Mouse (Mus musculus) erythroblast, adult 5-6 weeks (primary cell): ENCODE results near the gene Fyn. TPM values are rescaled to one million over a fixed set of nuclear protein-coding genes. Genes with fewer than 3 reads are reported as not detected.

ENCODE experiments used
- ATAC-seq: replicated peaks from 2 replicates; pipeline ENCODE4 v1.8.0; 2016; ENCODE audit warnings: moderate number of reproducible peaks, mild to moderate bottlenecking, moderate TSS enrichment, inconsistent platforms; ENCODE audit not compliant: poor library complexity, low FRiP score, severe bottlenecking
- total RNA-seq, 2 experiments: library from RNA; stranded (forward) in 1 of 2; stranded (reverse) in 1 of 2; fragments of 150-400 nt in 1 of 2; fragments of 200-764, 138-1000 nt in 1 of 2; gene quantifications; 2 replicates each; pipeline versions ENCODE4 v1.2.3 to v1.2.4; 2015 to 2017; ENCODE audit warnings: low replicate concordance in 2 of 2

The Fyn gene
- total RNA-seq, 2 experiments from 2014 or later = 3.7 to 5.7 TPM

DNA sequence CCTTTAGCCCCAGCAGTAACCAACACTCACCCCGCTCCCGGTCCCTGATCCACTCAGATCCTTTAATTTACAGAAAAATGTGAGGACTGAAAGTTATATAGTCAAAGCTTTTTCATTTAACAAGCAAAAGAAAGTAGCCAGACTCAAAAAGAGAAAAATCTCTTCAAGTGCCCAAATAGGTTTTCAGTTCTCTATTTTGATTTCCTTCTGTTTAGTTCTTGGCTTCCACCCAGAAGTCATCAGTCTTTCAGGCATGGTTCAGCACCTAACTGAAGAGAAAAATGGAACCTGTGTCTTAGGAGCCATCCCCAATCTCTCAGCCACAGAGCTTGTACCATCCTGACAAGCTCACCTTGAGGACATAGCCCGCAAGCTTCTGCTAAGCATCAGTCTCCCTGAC lies 124.4 kb downstream of the Fyn start:
- ATAC-seq = no peak

DNA sequence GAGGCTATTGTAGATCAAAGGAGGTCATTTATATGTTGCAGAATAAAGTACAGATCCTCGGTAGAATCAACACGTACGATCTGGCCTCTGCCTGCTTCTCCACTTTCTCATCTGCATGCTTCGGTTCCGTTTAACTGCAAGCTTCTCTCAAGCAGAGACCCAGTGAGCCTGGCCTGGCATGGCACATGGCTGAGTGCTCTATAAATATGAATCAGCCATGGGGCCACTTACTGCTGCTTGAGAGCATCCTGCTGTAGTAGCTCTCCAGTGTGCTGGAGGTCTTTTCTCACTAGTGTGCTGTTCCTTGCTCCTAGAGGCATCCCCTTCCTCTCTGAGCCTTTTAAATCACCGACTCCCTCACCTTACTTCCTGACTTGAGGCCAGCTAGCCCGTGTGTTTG lies 130.0 kb downstream of the Fyn start:
- no peak for ATAC-seq

DNA sequence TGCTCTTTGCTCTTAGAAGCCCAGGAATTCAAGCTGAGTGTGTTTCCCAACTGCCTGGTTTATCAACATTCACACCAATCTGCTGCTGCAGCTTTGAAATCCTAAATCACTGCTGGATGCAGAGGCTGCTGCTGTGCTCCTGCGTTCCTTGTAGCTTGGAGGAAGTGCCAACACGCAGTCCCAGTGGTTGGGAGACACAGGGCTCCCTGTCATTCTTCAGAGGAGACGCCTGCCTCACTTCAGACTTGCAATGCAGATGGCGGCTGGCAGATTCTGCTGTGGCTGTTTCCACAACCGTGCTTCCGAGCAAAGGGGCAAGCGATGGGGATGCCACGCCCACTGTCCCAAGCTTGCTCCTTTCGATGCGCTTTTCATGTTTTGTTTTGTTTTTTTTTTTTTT lies 132.9 kb downstream of the Fyn start:
- ATAC-seq = no peak

DNA sequence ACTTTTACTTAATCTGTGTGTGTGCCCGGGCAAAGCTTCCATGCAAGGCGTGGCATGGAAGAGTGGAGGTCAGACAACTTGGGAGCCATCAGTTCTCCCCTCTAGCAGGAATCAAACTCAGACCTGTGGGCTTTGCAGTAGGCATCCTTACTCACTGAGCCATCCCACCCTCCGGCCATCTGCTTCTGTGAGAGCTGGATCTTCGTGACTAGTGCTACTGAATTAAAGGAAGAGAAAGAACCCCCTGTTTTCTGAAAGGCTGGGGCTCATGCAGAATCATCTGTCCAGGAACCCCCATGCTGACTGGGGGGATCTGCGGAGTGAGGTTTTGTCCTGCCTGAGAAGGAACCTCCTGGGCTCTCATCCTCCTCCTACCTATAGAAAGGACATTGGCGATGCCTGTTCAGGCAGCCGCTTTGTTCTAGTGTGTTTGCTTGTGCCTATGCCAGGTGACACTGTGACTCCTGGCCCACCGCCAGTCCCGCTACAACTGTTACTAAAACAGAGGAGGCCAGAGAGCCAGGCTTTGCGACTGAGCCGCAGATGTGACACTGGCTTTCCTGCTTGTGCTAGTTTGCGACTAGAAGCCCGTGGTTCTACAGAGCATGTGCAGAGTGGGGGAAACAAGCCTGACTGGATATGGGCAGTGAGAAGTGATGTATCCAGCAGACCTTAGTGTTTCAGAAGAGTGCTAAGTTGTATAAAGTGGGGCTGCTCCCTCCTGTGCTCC lies 133.5 kb downstream of the Fyn start:
- no peak for ATAC-seq

DNA sequence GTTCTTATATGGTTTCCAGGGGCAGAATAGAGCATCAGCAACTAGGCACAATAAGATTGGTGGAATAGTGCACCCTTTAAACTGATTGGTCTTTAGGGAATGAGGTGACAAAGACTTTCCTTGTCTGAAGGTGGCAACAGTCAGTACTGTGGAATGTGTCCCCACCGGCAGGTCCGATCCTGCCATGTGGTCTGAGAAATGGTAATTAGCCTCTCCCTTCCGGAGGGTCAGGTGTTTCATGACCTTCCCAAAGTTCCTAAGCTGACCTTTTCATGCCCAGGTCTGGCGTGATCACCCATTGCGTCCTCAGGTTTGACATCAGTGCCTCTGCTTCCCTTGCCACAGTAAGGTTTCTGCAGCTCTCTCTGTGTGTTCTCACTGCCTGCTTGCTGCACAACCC lies 134.7 kb downstream of the Fyn start:
- ATAC-seq = no peak

DNA sequence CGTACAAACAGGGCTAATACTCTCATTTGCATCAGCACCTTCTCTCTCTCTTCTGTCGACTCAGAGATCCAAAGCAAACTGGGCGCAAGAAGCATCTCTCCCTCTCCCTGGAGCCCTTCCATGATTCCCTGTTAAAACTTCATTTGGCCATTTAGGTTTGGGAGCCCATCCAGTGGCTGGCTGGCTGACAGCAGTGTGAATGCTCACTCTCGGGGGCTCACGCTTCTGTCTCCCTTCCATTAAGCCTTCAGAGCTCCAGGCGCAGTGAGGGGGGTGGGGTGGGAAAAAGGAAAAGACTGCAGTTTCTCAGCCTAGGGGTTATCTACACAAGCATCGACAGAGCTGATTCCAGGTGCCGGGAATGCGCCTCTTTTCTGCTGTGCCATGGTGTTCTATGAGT lies 136.4 kb downstream of the Fyn start:
- ATAC-seq = no peak

DNA sequence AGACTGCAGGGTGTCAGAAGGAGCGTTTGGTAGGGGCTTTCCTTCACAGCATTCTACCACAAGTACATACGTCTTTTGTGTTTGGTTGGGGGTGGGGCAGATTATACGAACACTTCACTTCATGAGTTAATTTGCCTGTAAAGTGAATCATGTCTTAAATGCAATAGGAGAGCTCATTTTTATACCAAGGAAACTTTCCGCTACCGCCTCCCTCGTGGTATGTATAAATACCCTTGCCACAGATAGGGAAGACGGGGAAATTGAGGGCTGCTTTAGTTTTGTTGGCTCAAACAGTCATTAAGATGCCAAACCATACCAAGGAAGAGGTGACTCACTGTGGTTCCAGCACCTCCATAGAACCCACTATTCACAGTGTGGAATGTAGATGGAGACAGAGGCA lies 137.0 kb downstream of the Fyn start:
- no peak for ATAC-seq

DNA sequence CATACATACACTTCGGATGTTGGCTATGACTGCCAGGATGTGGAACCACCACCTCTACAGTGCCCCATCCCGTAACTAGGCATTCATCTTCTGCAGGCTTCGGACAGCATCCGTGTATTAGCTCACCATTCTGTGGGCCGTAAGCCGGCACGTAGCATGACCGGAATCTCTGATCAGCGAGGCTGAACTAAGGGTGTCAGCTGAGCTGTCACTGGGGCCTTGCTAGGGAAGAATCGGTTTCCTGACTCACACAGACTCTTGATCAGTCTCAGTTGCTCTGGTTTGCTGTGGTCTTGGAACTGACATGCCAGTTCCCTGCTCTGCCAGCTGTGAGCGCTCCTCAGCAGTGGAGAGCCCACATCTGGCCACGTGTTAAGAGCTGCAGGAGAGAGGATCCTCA lies 137.7 kb downstream of the Fyn start:
- ATAC-seq = no peak

DNA sequence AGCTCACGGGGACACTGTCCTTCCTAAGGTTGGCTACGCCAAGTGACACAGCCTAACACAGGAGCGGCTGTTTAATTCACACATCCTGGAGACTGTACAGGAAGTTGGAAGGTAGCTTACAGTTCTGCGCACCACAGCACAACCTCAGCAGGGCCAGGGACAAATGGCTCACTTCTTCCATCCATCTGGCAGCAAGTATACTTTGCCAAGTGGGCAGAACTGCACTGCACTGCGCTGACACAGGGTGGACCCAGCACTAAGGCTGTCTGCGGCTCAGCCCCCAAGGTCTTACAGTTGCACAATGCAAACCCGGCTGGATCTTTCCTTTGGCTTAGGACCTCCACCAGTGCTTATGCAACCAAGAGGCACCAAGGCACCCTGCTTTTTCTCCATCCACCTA lies 138.2 kb downstream of the Fyn start:
- no peak for ATAC-seq

DNA sequence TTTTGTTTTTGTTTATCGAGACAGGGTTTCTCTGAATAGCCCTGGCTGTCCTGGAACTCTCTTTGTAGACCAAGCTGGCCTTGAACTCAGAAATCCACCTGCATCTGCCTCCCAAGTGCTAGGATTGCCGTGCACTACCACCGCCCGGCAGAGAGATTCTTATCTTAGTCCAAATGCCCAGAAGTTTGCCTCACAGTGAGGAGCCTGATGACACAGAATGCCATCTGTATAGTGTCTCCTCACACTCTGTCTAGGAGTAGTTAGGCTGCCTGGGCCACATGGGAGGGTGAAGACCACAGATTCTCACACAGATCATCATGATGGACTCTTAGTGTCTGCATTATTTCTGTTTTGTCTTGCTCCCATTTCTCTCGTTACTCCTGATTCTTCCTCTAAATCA lies 140.1 kb downstream of the Fyn start:
- ATAC-seq = no peak

DNA sequence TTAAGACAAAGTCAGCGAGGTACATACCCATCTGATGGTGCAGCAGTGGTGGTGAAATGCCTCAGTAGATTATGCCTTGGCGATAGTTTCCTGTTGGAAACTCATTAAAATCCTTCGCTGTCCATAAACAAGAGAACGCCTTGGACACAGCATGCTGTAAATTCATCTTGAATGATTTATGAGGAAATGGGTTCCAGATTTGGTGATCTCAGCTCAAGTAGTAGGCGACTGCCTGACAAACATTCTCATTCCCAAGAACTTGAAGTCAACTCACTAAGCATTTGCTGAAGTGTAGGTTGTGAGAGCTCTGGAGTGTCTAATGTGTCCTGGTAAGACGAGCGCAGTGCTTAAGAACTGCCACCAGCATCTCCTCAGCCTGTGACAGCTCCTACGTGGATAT lies 141.3 kb downstream of the Fyn start:
- no peak for ATAC-seq

DNA sequence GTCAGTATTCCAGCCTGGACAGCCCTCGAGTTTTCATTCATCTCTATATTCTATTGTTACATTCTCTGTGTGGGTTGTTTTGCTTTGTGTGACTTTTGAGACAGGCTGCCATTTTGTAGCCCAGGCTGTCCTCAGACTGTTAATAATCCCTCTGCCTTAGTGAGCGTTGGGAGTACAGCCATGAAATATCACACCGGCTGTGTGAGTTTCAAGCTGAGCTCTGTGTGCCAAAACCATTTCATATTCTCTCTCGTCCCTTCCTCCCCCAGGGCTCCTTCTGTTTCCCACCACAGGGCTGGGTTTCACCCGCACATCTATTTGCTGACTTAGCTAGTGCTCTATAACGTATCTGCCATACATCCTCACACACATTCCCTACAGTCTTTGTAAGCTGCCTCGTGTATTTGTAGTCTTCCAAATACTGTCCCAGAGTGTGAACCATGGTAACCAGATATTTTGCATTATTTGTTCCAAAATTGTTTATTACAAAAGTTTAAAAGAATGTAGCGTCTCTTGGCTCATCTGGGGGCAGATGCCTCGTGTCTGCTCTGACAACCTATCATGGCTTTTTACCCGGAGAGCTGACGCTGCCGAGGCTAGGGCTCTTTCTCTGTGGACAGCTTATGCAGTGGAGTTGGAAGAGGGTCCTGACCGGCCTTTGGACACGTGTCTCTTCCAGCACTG lies 144.1 kb downstream of the Fyn start:
- no peak for ATAC-seq

DNA sequence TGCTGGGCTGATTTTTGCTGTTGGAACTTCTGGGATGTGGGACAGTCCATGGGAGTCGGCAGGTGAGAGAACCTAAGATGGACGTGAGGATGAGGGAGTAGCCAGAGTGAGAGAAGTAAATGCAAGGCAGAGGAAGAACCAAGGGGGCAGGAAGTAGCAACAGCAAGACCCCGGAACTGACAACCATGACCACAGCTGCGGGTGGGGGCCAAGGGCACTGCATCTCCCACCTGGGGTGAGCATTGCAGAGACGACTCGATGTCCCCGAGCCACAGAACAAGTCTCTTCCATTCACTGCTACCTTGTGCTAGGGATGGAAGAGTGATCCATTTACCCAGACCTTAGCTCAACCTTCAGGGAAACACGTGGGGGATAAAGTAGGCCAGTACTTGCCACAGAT lies 146.3 kb downstream of the Fyn start:
- no peak for ATAC-seq

DNA sequence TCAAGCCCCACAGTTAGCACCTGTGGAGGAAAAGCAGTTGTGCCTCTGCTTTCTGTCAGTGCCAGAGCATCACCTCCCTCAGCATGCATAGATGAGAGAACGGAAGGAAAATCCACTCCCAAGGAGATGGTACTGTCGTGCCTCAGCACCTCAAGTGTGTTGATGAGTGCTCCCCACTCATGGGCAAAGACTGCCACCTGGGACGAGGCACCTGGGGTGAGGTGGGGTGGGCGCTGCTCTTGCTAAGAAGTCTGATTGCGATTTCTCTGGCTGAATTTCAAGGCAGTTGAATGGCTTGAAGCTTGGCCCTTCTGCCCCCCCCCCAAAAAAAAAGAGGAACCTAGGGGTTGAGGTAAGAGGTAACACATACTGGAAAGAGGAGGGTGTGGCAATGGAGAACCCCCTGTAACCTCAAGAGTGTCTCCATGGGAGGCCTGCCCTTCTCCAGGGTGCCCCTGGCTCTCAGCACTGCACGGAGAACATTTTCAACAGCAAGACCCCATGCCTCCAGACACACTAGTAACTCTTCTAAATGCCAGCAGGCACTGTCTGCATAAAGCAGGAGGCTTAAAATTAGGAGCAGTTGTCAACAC lies 148.0 kb downstream of the Fyn start:
- ATAC-seq = no peak

DNA sequence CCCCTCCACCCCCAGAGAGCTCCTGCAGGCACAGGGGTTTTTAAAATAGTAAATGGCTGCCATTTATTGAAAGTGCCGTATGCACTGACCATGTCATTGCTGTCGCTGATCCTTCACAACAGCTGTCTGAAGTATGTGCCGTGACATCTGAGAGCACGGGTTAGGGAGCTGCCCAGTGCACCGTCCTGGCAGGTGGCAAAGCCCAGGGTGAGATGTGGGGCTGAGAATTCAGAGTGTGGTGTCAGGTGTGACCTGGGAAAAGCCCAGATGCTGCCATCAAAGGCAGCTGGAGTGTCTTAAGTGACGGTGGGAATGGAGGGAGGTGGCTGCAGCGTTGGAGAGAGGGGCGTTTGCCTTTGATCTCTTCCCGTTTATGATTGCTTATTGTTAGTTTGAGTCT lies 148.7 kb downstream of the Fyn start:
- ATAC-seq = no peak

DNA sequence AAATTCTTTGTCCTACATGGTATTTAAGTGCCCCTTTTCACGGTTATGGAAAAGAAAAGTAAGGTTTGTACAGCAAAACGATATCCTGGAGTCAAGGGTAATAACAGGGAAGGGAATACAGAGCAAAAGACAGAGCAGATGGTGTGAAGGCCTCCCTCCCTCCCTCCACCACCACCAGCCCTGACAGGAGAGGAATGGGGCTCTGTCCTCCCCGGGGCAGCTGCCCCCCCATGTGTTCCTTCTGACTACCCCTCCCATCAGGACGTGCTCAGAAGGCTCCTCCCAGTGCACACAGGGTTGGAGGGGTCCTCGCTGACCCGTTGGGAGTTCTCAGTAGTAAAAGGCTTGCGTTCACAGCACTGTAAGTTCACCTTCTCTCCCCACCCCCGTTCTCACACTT lies 149.6 kb downstream of the Fyn start:
- ATAC-seq = no peak

DNA sequence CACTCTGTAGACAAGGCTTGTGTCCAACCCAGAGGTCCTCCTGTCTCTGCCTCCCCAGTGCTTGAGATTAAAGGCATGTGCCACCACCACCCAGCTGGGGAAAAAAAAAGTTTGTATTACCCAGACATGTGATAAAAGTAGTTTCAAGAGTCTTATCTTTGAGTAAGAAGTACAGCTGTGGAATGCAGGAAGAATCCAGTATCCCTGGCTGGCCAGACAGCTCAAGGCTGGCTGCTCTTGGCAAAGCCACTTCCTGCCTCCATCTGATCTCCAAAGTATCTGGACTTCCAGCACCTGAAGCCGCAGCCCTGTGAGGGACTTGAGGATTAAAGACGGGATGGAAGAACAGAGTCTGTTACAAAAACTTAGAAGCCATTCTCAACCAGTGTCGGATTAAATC lies 150.2 kb downstream of the Fyn start:
- ATAC-seq = no peak

DNA sequence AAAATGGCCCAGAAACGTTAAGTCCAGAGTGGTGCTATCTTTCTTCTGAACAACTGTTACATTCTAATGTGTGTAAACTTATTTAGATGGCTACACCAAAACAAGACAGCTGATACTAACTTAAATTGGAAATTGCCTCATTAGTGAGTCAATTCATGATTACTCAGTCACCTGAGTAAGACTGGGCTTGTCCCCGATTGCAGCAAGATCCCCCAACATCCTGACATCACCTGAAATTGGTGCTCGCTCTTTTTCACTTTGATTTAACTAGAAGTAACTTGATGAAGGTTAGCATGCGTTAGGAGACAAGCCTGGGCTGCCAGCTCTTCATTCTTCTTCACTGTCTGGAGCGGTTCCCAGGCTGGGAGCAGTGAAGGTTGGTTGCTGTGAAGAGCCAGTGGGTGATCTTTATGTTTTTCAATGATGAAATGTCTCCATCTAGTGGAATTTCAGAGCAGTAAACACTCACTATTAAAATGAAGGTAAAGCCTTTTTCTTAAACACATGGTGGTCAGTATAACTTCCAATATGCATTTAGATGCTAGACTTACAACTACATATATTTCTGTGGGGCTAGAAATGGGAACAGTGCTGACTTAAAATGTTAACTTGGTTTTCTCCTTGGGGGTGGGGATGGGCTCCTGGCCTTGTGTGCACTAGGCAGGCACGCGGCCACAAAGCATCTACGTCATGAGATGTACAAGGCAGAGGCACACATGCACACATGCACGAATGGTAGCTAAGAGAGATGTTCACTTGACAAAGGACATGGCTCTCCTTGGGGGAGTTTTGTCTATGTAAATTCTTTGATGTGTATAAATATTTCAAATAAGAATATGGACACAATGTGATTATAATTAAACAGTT lies 151.7 kb downstream of the Fyn start:
- no peak for ATAC-seq

DNA sequence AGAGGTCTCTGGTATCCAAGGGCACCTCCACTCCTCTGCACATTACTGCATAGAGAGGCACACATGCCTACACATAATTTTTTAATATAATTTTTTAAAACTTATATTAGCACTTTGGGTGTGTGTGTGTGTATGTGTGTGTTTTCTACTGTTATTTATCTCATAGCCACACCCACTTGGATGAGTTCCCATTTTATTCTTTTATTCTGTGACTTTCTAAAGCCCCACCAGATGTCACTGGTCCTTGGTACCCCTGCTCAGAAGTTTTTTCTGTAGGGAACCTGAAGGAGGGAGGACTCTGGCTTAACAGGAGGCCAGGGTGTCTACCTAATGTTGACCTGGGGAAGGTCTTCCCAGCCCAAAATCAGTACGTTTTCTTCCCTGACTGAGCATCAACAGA lies 152.7 kb downstream of the Fyn start:
- ATAC-seq = no peak

DNA sequence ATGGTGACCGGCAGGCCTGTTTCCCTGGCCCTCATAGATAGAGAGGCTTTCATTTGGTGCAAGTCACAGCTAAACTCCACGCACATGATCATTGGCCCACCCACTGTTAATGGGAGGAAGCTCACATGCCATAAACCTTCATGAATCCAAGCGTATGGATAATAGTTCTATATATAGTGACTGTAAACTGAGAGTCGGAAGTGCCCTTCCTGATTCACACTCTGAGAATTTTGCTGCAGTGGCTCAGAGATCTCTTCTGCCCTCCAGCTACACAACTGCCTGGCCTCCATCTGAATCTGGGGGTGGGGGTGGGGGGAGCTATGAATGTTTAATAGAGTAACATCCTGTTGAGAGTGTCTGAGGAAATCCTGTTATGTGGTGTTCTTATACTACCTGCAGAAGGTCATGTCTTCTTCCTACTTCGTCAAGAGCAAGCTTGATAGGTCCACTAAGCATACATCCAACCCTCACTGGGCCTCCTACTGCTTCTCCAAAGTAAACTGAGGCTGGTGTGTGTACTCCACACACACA lies 153.3 kb downstream of the Fyn start:
- no peak for ATAC-seq
